Mouse (Mus musculus): ENCODE data around the gene Six5.

DNA sequence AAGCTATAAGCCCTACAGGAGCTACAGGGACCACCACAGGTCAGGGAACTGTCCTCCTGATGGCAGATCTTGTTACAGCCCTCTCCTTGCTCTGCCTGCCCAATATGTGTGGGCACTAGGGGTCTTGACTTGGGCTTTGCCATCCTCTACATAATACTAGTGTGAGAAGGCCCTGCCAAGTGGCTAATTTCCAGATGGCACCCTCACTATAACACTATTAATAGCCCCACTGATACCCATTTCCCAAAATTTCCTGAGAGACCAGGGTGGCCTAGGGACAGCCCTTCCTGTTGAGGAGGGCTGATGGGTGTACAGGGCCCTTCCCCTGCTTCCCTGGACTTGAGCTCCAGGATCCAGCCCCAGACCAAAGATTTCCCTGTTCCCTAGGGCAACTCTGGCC is 3.5 kb downstream of the Six5 start:
- TF ChIP-seq POLR2A (IDR thresholded peaks at IDR 0.05; ENCODE audit: low read depth, low read length) (no peak), CTCF (IDR thresholded peaks at IDR 0.05; ENCODE audit: extremely low read depth, insufficient read depth, insufficient read length, insufficient replicate concordance) (no peak)

Measured in spleen, adult 2 months (tissue).